Mouse (Mus musculus): ENCODE measurements around the gene Ptn. TPM values are rescaled to one million over a fixed set of nuclear protein-coding genes. Genes with fewer than 3 reads are reported as not detected.

Ptn gene
- polyA plus RNA-seq, 1 experiment = 3.1 TPM

DNA sequence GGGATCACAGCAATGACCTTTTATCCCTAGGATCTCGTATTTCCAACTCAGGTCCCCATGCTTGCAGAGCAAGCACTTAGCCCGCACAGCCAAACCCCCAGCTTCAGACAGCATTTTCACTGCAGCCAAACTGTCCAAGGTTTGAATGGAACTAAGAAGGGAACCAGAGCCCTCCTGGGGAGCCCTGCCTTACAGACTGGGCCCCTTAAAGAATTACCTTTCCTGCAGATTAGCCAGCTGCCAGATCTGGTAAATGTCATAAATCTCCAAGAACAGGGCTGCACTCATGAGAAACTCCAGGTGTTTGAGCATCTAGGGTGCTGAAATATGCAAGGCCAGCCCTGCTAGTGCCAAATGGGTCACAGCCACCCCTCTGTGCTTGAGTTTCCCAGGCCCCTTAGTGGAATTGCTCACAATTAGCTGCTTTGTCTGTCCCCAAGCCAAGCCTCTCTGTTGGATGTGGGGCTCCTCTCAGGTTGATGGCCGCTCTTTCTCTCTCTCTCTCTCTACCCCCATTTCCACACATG lies 25.3 kb downstream of the Ptn start:
- H3ac ChIP-seq (ENCODE audit: control insufficient read depth, insufficient read length) = no peak overlapping the region
- no peak overlapping the region for H3K4me3 ChIP-seq
- H3K36me3 ChIP-seq (ENCODE audit: control insufficient read depth, insufficient read depth) = no peaks in the 10 kb centered on the region
- TF ChIP-seq REST (IDR thresholded peaks at IDR 0.05; ENCODE audit: insufficient read depth, insufficient read length) (no peak), MYOG (IDR thresholded peaks at IDR 0.05; ENCODE audit: control insufficient read depth in 1 of 3, insufficient read depth in 1 of 3, insufficient read length in 2 of 3, low read depth in 2 of 3) (no peak), SRF (IDR thresholded peaks at IDR 0.05; ENCODE audit: control insufficient read depth, insufficient read length, low read depth) (no peak), TCF3 (IDR thresholded peaks at IDR 0.05; ENCODE audit: insufficient read length, low read depth) (no peak), CEBPB (IDR thresholded peaks at IDR 0.05; ENCODE audit: insufficient read depth, poor library complexity, severe bottlenecking) (no peak), POLR2AphosphoS2 (IDR thresholded peaks at IDR 0.05; ENCODE audit: insufficient read length, low read depth) (no peak), POLR2A (IDR thresholded peaks at IDR 0.05; ENCODE audit: insufficient read length, low read depth) (no peak), MYOD1 (IDR thresholded peaks at IDR 0.05; ENCODE audit: control insufficient read depth in 1 of 3, insufficient read length in 2 of 3, low read depth in 2 of 3) (no peak), USF1 (IDR thresholded peaks at IDR 0.05; ENCODE audit: low read depth) (no peak)
- no peaks in the 10 kb centered on the region for H3K27me3 ChIP-seq (ENCODE audit: control insufficient read depth, insufficient read depth, insufficient read length)
- H3K4me2 ChIP-seq (ENCODE audit: low read depth) = no peak overlapping the region
- H3K79me2 ChIP-seq (ENCODE audit: control insufficient read depth, insufficient read depth) = no peaks in the 10 kb centered on the region

DNA sequence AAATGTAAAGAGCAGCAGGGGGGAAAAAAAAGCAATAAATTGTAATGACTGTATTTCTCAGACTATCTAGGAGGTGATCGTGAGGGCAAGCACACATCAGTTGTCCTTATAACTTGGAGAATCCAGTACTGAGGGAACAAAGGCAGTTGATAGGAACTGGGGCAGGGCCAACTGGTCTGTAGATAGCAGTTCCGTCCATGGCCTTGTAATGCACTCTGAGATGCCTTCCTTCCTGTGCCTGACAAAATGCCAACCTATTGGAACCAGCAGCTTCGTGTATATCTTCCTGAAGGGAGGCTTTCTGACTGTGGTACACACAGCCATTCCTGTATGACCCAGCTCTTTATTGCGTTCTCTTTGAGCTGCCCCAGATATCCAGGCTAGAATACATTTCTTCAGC lies 27.5 kb downstream of the Ptn start:
- no peaks in the 10 kb centered on the region for H3K79me2 ChIP-seq (ENCODE audit: control insufficient read depth, insufficient read depth)

DNA sequence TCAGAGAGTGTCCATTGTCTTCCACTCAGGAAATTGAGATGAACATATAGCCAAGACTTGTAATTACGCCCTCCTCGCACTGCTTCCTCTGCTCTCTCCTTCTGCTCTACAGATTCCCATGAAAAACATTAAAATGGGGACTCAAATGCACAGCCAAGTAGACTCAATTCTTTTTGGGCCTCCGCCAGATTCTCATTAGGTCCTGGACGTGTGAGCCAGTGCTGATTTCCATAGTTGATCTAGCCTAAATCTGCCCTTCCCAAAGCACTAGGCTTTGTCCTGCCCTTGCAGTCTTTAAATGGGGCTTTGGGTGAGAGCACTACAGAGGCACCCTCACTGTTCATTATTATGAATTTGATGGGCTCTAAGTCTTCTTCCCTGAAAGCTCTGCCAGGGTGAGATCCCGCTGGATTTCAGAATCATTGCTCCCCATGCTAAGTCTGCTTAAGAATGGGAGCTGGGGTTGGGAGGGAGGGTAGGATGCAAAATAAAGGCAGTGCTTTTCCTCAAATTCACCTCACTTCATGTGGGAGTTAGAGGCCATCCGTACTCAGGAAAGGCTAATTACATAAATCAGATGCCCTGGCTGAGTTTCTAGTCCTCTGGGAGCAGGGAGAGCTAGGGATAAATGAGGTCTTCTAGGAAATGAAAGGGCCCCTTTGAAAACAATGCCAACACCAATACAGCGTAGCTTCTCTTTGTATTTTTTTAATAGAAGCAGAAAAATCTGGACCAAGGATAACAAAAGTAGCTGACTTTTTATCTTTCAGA lies 32.3 kb downstream of the Ptn start:
- Histone ChIP-seq H3K79me2 (ENCODE audit: control insufficient read depth, insufficient read depth) (no peaks in the 10 kb centered on the region), H3K4me3 (no peak overlapping the region), H3K27me3 (ENCODE audit: control insufficient read depth, insufficient read depth, insufficient read length) (no peaks in the 10 kb centered on the region), H3K4me2 (ENCODE audit: low read depth) (no peak overlapping the region), H3K36me3 (ENCODE audit: control insufficient read depth, insufficient read depth) (no peaks in the 10 kb centered on the region), H3ac (ENCODE audit: control insufficient read depth, insufficient read length) (no peak overlapping the region)
- TF ChIP-seq USF1 (IDR thresholded peaks at IDR 0.05; ENCODE audit: low read depth) = no peak
- no peak for TF ChIP-seq MYOD1 (IDR thresholded peaks at IDR 0.05; ENCODE audit: control insufficient read depth in 1 of 3, insufficient read length in 2 of 3, low read depth in 2 of 3)
- no peak for TF ChIP-seq MAX (IDR thresholded peaks at IDR 0.05; ENCODE audit: low read depth)
- TF ChIP-seq E2F4 (IDR thresholded peaks at IDR 0.05; ENCODE audit: insufficient read depth) = no peak
- TF ChIP-seq POLR2A (IDR thresholded peaks at IDR 0.05; ENCODE audit: insufficient read length, low read depth) = no peak
- no peak for TF ChIP-seq MYOG (IDR thresholded peaks at IDR 0.05; ENCODE audit: control insufficient read depth in 1 of 3, insufficient read depth in 1 of 3, insufficient read length in 2 of 3, low read depth in 2 of 3)
- no peak for TF ChIP-seq TCF12 (IDR thresholded peaks at IDR 0.05; ENCODE audit: insufficient read depth, poor library complexity, severe bottlenecking)
- TF ChIP-seq REST (IDR thresholded peaks at IDR 0.05; ENCODE audit: insufficient read depth, insufficient read length) = no peak
- no peak for TF ChIP-seq TCF3 (IDR thresholded peaks at IDR 0.05; ENCODE audit: insufficient read length, low read depth)

More for the DNA sequence above, 27.5 kb downstream of the Ptn start:
- no peak overlapping the region for H3K4me3 ChIP-seq
- no peaks in the 10 kb centered on the region for H3K36me3 ChIP-seq (ENCODE audit: control insufficient read depth, insufficient read depth)
- TF ChIP-seq TCF3 (IDR thresholded peaks at IDR 0.05; ENCODE audit: insufficient read length, low read depth) = no peak
- TF ChIP-seq SRF (IDR thresholded peaks at IDR 0.05; ENCODE audit: control insufficient read depth, insufficient read length, low read depth) = no peak
- no peak for TF ChIP-seq E2F4 (IDR thresholded peaks at IDR 0.05; ENCODE audit: insufficient read depth)
- no peak for TF ChIP-seq REST (IDR thresholded peaks at IDR 0.05; ENCODE audit: insufficient read depth, insufficient read length)
- TF ChIP-seq POLR2AphosphoS2 (IDR thresholded peaks at IDR 0.05; ENCODE audit: insufficient read length, low read depth) = no peak
- H3K27me3 ChIP-seq (ENCODE audit: control insufficient read depth, insufficient read depth, insufficient read length) = no peaks in the 10 kb centered on the region
- H3ac ChIP-seq (ENCODE audit: control insufficient read depth, insufficient read length) = no peak overlapping the region
- H3K4me2 ChIP-seq (ENCODE audit: low read depth) = no peak overlapping the region

DNA sequence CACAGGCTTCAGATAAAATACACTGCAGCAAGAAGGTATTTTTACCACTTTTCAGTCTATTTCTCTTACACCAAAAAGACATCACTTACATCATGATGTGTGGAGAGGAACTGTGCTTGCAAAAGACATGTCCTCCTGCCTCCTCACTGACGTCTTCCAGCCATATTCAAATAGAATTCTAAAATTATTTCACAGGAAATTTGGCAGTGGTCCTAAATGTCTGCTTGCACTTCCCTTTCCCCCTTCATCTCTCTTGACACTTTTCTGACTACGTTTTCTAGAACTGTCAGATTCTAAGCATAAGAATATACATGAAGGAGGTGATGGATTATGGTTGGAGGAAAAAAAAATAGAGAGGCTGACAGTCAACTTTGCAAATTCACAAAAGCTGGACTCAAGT lies 33.0 kb downstream of the Ptn start:
- no peak overlapping the region for H3K4me3 ChIP-seq

DNA sequence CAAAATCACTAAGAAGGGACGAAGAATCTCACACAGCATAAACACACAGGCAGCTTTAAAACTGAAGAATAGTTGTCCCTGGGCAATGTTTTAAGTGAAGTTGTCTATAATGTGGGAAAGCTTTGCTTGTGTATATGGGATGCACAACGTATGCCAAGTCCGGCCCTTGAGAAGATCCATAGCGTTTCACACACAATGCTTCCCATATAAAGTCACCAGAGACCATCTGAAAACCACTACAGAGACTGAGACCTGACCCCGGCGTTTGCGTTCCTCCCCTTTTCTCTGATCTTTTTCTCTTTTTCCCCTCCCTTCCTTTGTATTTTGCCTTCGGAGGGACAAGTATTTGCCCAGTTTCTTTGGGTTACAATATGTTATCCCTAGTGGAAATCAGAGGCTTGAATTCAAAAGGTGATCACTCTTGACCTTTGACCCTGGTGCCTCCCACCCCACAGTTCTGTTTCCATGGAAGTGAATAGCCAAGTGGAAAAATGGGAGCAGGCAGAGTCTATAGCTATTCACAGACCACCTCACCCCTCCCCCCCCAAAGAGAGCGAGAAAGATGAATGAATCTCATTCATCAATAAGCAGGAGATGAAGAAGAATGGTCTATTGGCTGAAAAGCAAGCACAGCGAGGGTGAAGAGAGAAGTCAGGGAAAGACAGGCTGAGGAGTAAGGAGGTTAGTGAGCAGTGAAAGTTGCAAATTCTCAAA lies 34.2 kb downstream of the Ptn start:
- Histone ChIP-seq H3K79me2 (ENCODE audit: control insufficient read depth, insufficient read depth) (no peaks in the 10 kb centered on the region), H3K4me2 (ENCODE audit: low read depth) (no peak overlapping the region), H3K36me3 (ENCODE audit: control insufficient read depth, insufficient read depth) (no peaks in the 10 kb centered on the region), H3K4me3 (no peak overlapping the region), H3K27me3 (ENCODE audit: control insufficient read depth, insufficient read depth, insufficient read length) (no peaks in the 10 kb centered on the region), H3ac (ENCODE audit: control insufficient read depth, insufficient read length) (no peak overlapping the region)
- TF ChIP-seq POLR2AphosphoS2 (IDR thresholded peaks at IDR 0.05; ENCODE audit: insufficient read length, low read depth) (no peak), MYOD1 (IDR thresholded peaks at IDR 0.05; ENCODE audit: control insufficient read depth in 1 of 3, insufficient read length in 2 of 3, low read depth in 2 of 3) (no peak), POLR2A (IDR thresholded peaks at IDR 0.05; ENCODE audit: insufficient read length, low read depth) (no peak), USF1 (IDR thresholded peaks at IDR 0.05; ENCODE audit: low read depth) (no peak), E2F4 (IDR thresholded peaks at IDR 0.05; ENCODE audit: insufficient read depth) (no peak), TCF12 (IDR thresholded peaks at IDR 0.05; ENCODE audit: insufficient read depth, poor library complexity, severe bottlenecking) (no peak), TCF3 (IDR thresholded peaks at IDR 0.05; ENCODE audit: insufficient read length, low read depth) (no peak), MYOG (IDR thresholded peaks at IDR 0.05; ENCODE audit: control insufficient read depth in 1 of 3, insufficient read depth in 1 of 3, insufficient read length in 2 of 3, low read depth in 2 of 3) (no peak), REST (IDR thresholded peaks at IDR 0.05; ENCODE audit: insufficient read depth, insufficient read length) (no peak), MAX (IDR thresholded peaks at IDR 0.05; ENCODE audit: low read depth) (no peak), CEBPB (IDR thresholded peaks at IDR 0.05; ENCODE audit: insufficient read depth, poor library complexity, severe bottlenecking) (no peak), SRF (IDR thresholded peaks at IDR 0.05; ENCODE audit: control insufficient read depth, insufficient read length, low read depth) (no peak)

More for the DNA sequence above, 33.0 kb downstream of the Ptn start:
- Histone ChIP-seq H3K36me3 (ENCODE audit: control insufficient read depth, insufficient read depth) (no peaks in the 10 kb centered on the region), H3K4me2 (ENCODE audit: low read depth) (no peak overlapping the region), H3ac (ENCODE audit: control insufficient read depth, insufficient read length) (no peak overlapping the region), H3K27me3 (ENCODE audit: control insufficient read depth, insufficient read depth, insufficient read length) (no peaks in the 10 kb centered on the region), H3K79me2 (ENCODE audit: control insufficient read depth, insufficient read depth) (no peaks in the 10 kb centered on the region)
- TF ChIP-seq POLR2AphosphoS2 (IDR thresholded peaks at IDR 0.05; ENCODE audit: insufficient read length, low read depth) (no peak), TCF12 (IDR thresholded peaks at IDR 0.05; ENCODE audit: insufficient read depth, poor library complexity, severe bottlenecking) (no peak), USF1 (IDR thresholded peaks at IDR 0.05; ENCODE audit: low read depth) (no peak), MYOD1 (IDR thresholded peaks at IDR 0.05; ENCODE audit: control insufficient read depth in 1 of 3, insufficient read length in 2 of 3, low read depth in 2 of 3) (no peak), POLR2A (IDR thresholded peaks at IDR 0.05; ENCODE audit: insufficient read length, low read depth) (no peak)
